Mouse (Mus musculus) olfactory bulb, adult 2 months (tissue): ENCODE data around the gene Gm10198.

Experiments
- CTCF ChIP-seq: fragments of 200-500 bp; IDR thresholded peaks from 2 replicates; pipeline ENCODE4 v1.5.1; 2012; ENCODE audit warnings: low read depth, mild to moderate bottlenecking, low read length, moderate library complexity; ENCODE audit not compliant: insufficient read depth
- POLR2A ChIP-seq: fragments of 200-500 bp; IDR thresholded peaks from 2 replicates; pipeline ENCODE4 v1.6.1; 2012; ENCODE audit warnings: mild to moderate bottlenecking, low read depth, low read length, moderate library complexity; ENCODE audit not compliant: insufficient read depth

DNA sequence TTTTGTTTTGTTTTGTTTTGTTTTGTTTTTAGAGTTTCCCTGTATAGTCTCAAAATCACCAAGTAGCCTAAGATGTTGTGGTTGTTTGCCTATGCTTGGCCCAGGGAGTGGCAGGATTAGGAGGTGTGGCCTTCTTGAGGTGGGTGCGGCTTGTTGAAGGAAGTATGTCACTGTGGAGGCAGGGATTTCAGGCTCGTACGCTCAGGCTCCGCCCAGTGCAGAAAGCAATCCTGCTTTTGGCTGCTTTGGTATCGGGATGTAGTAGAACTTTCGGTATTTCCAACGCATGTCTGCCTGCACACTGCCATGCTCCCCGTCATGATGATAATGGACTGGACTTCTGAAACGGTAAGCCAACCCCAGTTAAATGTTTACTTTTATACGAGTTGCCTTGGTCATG lies 12.5 kb upstream of the Gm10198 start:
- no peak for TF ChIP-seq POLR2A
- no peak for TF ChIP-seq CTCF
